ENCODE assay signal across 13 mouse cellular contexts in the genomic region with DNA sequence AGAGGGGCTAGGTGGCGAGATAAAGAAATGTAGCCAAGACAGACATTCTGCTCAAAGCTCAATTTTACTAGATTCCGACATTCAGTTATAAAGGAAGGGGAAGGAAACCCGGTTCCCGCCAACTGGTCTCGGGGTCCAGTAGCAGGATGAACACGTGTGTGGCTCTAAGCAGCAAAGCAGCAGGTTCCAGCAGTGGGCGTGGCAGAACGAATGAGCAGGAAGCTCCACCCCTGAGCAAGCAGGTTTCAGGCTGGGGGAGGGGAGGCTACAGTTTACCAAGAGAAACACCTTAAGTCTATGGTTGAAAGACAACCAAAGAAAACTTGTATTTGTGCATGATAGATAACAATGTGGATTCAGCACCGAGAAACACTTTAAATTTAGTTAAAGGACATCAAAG. TPM values are rescaled to one million over a fixed set of nuclear protein-coding genes. Genes with fewer than 3 reads are reported as not detected.
DNase-seq lines count a peak whose midpoint lies in the region; ATAC-seq and TF ChIP-seq lines count a peak whose summit lies in the region.
"Not testable (repeated sequence)": the region's sequence is repeated elsewhere in the genome, so short reads cannot be mapped to it uniquely, and the experiment has no call there.
"Had no signal": no experiment of that assay in that cellular context is flagged by ENCODE, and none has a peak within 500 bp of the region (broad histone marks: within the 10 kb centered on the region; RNA-seq: fewer than 3 reads in every experiment).

No protein-coding gene starts in this region.

- H3K27ac ChIP-seq in ES-Bruce4 (ENCODE audit: insufficient read depth, low read length) = peak overlapping the region; percentile 4; the same call in 1 of the 2 replicates
- H3K27ac ChIP-seq in liver, embryonic 15.5 days (replicated peaks) = 0 out of 2 replicates have a peak overlapping the region, but pooled peaks have one; percentile 14

- not testable (repeated sequence) for H3K36me3 ChIP-seq in ES-Bruce4 (ENCODE audit: control insufficient read depth, insufficient read depth, low read length, poor library complexity, severe bottlenecking)
- H3K36me3 ChIP-seq in erythroblast, embryonic 14.5 days (ENCODE audit: control insufficient read depth) = peaks cover 49% of the 10 kb centered on the region
- peaks cover 10% of the 10 kb centered on the region; the same call in 1 of the 2 replicates for H3K36me3 ChIP-seq in liver, embryonic 15.5 days (replicated peaks)

- not testable (repeated sequence) for H3K9ac ChIP-seq in ES-Bruce4 (ENCODE audit: low read depth, poor library complexity, severe bottlenecking); liver, embryonic 15.5 days

- not testable (repeated sequence) for H3K4me1 ChIP-seq in ES-Bruce4 (ENCODE audit: control insufficient read depth, insufficient read depth, low read length)
- peaks cover 35% of the 10 kb centered on the region for H3K4me1 ChIP-seq in erythroblast, embryonic 14.5 days (ENCODE audit: control insufficient read depth)
- H3K4me1 ChIP-seq in liver, embryonic 15.5 days (replicated peaks) = peaks cover 34% of the 10 kb centered on the region

- peak overlapping the region; percentile 52; the same call in 1 of the 2 replicates for H3K4me3 ChIP-seq in ES-Bruce4 (ENCODE audit: low read depth, low read length)
- H3K4me3 ChIP-seq in erythroblast, embryonic 14.5 days (replicated peaks) = peak overlapping the region; percentile 35
- peak overlapping the region; percentile 15 for H3K4me3 ChIP-seq in liver, embryonic 15.5 days (replicated peaks)

- not testable (repeated sequence) for TF ChIP-seq CTCF in ES-Bruce4 (IDR thresholded peaks at IDR 0.05; ENCODE audit: low read depth, low read length)

- ATAC-seq in liver, embryonic 15.5 days (ENCODE audit: insufficient read depth) = peak; percentile 12; the same call in 1 of the 2 replicates

- WGBS in liver, embryonic 15.5 days (ENCODE audit: insufficient replicate concordance) = 68% methylated on average over 9 of the region's 9 CpGs

- peaks cover 27% of the 10 kb centered on the region for H3K9me3 ChIP-seq in ES-Bruce4 (replicated peaks; ENCODE audit: control insufficient read depth, insufficient read depth, low read length, poor library complexity, severe bottlenecking)
- not testable (repeated sequence) for H3K9me3 ChIP-seq in erythroblast, embryonic 14.5 days (ENCODE audit: control insufficient read depth, low read length); liver, embryonic 15.5 days (replicated peaks)

- peak; percentile 57 for DNase-seq in R1 (ENCODE audit: low read depth, low spot score)
- DNase-seq in induced T-regulatory cell, adult 2 months (ENCODE audit: low read depth) = peak; percentile 19

- H3K4me2 ChIP-seq in liver, embryonic 15.5 days = not testable (repeated sequence)

- TF ChIP-seq POLR2A in ES-Bruce4 (IDR thresholded peaks at IDR 0.05; ENCODE audit: insufficient read depth, low read length) = not testable (repeated sequence)

- TF ChIP-seq EP300 in ES-Bruce4 (IDR thresholded peaks at IDR 0.05; ENCODE audit: insufficient read depth, low read depth, low read length) = 0 out of 2 replicates have a peak, but pooled peaks have one; percentile 34

- H3K27me3 ChIP-seq in ES-Bruce4 (ENCODE audit: control insufficient read depth, insufficient read depth, low read length, poor library complexity, severe bottlenecking); erythroblast, embryonic 14.5 days (ENCODE audit: control insufficient read depth); liver, embryonic 15.5 days: not testable (repeated sequence)

RNA-seq across cellular contexts. Expression of a gene that starts 46.3 kb away (rescaled TPM):
- 0.41 and 1.2 TPM in 2 replicates for polyA plus RNA-seq in ES-Bruce4 (2011; ENCODE audit: insufficient read depth, insufficient read length, low read depth, missing spikeins)
- polyA plus RNA-seq in erythroblast, embryonic 14.5 days (2012) = not detected in 2 replicates
- polyA plus RNA-seq in liver, embryonic 15.5 days (2015; fragmentation: Nextera tagmentation; extraction: Ambion mirVana) = 1.7 and 1.8 TPM in 2 replicates
- polyA plus RNA-seq: G1E, Patski had no signal

RNA-seq across cellular contexts. Expression of a gene that starts 49.1 kb away (rescaled TPM):
- not detected in 2 replicates for polyA plus RNA-seq in ES-Bruce4 (2011; ENCODE audit: insufficient read depth, insufficient read length, low read depth, missing spikeins)
- 1.0 and 1.1 TPM in 2 replicates for polyA plus RNA-seq in erythroblast, embryonic 14.5 days (2012)
- polyA plus RNA-seq in liver, embryonic 15.5 days (2015; fragmentation: Nextera tagmentation; extraction: Ambion mirVana) = 32.3 and 37.0 TPM in 2 replicates
- polyA plus RNA-seq: activated CD4-positive, CD25-positive, alpha-beta regulatory T cell, adult 4 months; C2C12; cortical plate, adult 2 months; forebrain, embryonic 14.5 days; forebrain, embryonic 16.5 days; frontal cortex, adult 2 months; Patski had no signal

Comparison
In these comparisons a context has a peak if more than half of its experiments do, and no peak if none do; other contexts are left out.
1. Peak in every context shown above with its lines: DNase-seq, ATAC-seq, H3K4me3 ChIP-seq and H3K27ac ChIP-seq.
2. RNA of a gene that starts 49.1 kb away (polyA plus RNA-seq): 32.3 to 37.0 TPM in liver, embryonic 15.5 days; 1.0 to 1.1 TPM in erythroblast, embryonic 14.5 days and not detected in ES-Bruce4; every median in the first group is over 10 times any median in the second.